Mouse (Mus musculus): ENCODE measurements around the gene Gm28035.

DNA sequence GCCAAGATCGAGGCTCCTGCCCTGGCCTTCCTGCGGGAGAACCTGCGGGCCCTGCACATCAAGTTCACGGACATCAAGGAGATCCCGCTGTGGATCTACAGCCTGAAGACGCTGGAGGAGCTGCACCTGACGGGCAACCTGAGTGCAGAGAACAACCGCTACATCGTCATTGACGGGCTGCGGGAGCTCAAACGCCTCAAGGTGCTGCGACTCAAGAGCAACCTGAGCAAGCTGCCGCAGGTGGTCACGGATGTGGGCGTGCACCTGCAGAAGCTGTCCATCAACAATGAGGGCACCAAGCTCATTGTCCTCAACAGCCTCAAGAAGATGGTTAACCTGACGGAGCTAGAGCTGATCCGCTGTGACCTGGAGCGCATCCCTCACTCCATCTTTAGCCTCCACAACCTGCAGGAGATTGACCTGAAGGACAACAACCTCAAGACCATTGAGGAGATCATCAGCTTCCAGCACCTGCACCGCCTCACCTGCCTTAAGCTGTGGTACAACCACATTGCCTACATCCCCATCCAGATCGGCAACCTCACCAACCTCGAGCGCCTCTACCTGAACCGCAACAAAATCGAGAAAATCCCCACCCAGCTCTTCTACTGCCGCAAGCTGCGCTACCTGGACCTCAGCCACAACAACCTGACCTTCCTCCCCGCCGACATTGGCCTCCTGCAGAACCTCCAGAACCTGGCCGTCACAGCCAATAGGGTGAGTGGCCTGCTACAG lies 16.4 kb downstream of the Gm28035 start:
- TF ChIP-seq CTCF (IDR thresholded peaks at IDR 0.05) (no peak), POLR2A (IDR thresholded peaks at IDR 0.05; ENCODE audit: insufficient read depth, low read depth, low read length) (no peak), EP300 (IDR thresholded peaks at IDR 0.05; ENCODE audit: insufficient read depth, low read depth, low read length) (no peak)
